Mouse (Mus musculus) right cerebral cortex, adult 18-20 months (tissue): ENCODE data around the gene Dpy30.
A peak's percentile ranks its signal among the peaks of the same experiment; 100 is the strongest.

Experiments
- DNase-seq: peaks from one replicate; pipeline ENCODE4 v3.0.0; 2022; ENCODE audit warnings: mixed read lengths

Gene Dpy30

GRCm38 (mm10) chr17:74294426-74295025 is 29.2 kb downstream of the Dpy30 start:
- DNase-seq, result peak; percentile 83

DNA sequence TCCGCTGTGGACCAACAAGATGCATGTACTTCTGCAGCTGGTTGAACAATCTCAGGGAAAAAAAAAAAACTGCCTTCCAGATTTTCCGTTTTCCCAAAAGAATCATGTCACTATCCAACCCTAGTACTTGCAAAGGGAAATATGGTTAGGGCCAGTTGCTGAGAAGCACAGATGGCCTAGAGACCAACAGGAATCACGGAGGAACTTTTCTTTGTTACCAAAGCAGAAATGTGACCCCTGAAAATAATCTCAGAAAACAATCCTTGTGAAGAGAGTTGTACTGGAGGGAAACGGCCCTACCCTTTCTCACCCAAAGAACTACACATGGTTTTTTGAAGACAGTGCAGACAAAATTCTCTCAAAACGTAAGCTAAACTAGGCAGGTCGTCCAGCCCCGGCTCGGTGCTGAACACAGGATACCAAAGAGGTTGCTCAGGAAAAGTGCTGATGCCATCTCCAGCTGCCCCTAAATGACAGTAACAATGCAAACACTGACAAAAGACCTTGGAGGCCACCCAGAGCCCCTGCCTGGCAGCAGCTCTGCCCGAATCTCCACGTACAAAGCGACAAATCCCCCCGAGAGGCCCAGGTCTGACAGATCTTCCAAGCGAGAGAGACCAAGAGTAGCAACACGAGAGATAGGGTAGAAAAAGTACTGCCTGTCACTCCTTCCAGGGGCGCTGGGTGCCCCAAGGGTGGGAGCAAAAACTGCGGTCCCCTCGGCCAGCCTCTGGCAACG is 29.9 kb downstream of the Dpy30 start:
- DNase-seq, result no peak

DNA sequence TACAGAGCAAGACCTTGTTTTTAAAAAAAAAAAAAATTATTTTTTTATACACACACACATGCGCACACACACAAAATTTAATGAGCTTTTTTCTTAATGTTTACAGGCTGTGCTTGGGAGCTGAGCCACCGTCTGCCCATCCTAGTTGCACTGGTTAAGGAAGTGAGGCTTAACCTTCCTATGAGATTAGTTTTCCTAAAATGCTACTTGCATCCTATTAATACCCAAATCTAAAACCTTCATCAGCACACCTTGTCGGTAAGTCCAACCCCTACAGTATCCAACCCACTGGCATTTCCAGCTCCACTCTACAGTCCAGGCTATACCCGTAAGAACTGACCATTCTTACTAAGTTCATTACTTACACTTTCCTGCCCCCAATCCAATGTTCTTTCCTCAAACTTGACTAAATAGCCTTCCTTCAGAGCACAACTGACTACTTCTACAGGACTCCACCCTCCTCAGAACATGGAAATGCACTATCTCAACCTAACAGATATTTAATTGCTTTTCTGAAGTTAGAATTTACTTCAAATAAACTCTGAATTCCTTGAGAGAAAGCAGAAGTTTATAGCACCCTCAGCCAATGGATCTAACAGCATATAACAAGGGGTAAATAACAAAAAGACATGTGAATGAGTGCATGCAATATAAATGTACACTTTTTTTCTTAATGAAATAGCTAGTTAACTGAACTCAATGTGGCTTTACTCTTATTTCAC is 31.9 kb downstream of the Dpy30 start:
- DNase-seq, result no peak

DNA sequence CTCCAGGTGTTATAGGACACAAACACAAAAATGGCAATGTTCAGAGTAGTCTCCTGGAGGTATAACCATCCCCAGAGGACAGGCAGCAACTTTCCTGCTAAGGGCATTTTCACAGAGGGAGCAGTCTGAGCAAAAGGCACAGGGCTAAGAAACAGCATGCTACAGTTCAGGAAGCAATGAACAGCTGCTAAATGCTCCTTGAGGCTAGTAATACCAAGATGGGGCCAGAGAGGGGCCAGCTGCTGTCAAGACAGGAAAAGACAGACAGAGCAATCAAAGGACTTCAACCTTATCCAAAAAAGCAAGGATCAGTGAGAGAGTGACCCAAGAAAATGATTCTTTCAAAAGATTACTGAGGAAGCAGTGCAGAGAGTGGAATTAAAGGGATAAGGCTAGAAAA is 32.9 kb downstream of the Dpy30 start:
- no peak for DNase-seq

GRCm38 (mm10) chr17:74290198-74290597 is 33.5 kb downstream of the Dpy30 start:
- no peak for DNase-seq

DNA sequence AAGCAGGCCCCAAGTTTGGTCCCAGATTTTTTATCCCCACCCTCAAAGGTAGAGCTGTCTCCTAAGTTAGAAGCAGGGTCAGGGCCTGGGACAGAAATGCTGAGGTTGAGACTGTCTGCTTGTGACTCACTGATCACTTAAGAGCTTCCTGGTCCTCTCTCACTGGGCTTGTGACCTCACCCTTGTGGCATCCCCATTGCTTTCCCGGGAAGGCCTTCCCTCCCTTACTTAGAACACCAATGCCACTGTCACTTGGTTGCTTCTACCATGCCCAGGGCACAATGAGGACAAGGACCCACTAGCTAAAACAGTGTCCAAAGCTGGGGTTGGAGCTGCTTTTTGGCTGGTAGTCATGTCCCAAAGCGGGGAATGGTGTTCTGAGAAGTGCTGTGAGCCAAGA is 35.1 kb downstream of the Dpy30 start:
- DNase-seq, result no peak

DNA sequence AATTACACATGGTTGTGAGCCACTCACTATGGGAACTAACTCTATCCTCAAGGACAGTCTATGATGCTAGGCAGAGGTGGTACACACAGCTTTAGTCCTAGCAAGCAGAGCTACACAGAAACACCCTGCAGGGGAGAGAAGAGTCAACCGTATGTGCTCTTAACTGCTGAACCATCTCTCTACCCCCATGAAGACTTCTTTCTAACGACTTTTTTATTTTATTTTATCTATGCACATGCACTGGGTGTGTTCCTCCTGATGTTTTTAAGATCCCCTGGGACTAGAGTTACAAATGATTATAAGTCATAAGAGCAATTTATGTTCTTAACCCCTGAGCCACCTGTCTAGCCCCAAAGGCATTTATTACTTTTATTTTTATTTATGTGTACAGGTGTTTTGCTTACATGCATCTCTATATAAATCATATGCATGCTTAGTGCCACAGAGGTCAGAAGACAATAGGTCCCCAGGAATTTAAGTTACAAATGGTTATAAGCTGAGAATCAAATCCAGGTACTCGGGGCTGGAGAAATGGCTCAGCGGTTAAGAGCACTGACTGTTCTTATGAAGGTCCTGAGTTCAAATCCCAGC is 37.5 kb downstream of the Dpy30 start:
- DNase-seq, result no peak

GRCm38 (mm10) chr17:74285730-74286129 is 38.0 kb downstream of the Dpy30 start:
- no peak for DNase-seq

DNA sequence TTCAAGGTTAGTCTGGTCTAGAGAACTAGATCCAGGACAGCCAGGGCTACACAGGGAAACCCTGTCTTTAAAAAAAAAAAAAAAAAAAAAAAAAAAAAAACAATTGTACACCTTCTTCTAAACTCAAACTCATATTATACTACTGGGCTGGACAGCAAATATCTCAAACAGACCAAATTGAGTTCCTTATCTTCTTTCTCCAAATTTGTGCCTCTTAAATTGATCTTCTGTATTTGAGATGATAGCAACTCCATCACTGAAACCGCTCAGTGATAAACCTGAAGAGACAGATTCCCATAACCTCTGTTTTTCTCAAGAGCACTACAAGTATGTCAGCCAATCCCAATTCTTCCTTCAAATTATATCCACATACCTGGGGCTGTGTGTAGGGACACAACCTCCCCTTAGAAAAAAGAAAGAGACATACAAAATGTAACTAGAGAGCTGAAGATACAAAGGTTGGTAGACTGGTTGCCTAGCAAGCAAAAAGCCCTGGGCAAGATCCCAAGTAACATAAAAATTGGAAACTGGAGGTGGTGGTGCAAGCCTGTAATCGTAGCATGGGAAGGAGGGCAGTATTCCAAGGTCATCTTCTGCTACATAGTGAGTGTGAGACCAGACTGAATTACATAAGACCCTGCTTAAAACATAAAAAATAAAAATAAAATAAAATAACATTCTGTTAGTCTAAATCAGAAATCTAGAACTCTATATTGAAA is 39.2 kb downstream of the Dpy30 start:
- no peak for DNase-seq

DNA sequence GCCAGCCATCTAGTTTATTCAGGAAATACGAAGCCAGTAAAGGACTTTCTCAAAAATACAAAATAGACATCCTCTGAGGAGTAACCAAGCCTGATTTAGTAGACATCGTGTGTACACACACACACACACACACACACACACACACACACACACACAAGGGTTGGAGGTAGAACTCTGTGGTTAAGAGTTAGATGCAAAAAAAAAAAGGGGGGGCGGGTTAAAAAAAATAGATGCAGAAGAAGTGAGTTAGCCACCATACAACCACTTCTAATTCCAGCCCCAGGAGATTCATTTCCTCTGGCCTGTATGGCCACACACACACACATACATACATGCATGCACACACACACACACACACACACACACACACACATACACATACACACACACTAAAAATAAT is 41.7 kb downstream of the Dpy30 start:
- DNase-seq, result no peak

DNA sequence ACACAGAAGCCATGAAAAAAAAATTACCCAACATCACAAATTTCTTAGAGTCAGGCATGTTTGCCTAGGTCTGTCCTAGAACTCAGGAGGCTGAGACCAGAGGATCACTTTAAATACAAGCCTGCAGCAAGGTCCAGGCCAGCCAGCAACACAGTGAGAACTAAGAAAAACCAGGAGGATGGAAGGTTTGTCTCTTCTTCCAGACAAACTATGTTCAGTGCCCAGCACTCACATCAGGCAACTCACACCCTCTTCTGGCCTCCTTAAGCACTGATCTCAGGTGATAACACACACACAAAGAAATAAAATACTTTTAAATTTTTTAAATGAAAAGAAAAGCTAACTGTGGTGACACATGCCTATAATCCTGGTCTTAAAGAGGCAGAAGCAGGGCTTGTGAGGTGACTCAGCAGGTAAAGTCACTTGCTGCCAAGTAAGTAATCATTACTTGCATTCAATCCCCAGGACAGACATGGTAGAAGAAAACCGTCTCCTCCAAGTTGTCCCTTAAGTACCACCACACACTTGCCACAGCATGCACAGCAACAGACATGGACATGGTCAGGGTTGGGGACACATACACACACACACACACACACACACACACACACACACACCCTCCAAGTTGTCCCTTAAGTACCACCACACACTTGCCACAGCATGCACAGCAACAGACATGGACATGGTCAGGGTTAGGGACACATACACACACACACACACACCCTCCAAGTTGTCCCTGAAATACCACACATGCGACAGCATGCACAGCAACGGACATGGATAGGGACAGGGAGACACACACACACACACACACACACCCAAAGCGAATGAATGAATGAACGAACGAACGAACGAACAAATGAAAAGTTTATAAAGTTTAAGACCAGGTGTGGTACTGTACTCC is 44.5 kb downstream of the Dpy30 start:
- no peak for DNase-seq

GRCm38 (mm10) chr17:74274471-74274870 is 49.3 kb downstream of the Dpy30 start:
- no peak for DNase-seq

GRCm38 (mm10) chr17:74272683-74273205 is 51.0 kb downstream of the Dpy30 start:
- no peak for DNase-seq

DNA sequence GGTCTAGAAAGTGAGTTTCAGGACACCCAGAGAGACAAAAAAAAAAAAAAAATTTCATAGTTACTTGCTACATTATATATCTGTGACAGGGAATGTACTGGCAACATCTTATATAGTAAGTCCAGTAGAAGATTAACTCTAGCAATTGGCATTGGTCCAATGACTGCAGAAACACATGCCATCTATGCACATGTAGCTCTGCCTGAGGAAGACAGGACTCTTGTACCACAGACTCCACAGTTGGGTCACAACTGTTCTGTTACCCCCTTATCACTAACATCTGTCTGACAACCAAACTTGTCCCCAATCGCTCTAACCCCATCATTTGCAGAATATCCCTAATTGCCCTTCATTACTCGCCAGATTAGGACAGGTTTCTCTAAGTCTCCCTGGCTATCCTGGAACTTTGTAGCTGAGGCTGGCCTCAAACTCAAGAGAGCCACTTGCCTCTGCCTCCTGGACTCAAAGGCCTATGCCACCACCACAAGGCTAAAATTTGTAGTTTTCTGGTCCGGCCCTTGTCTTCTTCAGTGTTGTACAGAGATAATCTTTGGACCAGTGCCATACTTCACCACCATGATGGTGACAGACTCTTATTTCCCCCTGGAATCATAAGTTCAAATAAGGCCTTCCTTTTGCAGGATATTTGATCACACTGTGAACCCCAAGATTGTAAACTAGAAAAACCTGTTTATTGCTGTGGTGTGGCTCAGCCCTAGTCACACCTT is 52.0 kb downstream of the Dpy30 start:
- DNase-seq, result no peak

- DNase-seq, result no peak
Observed at GRCm38 (mm10) chr17:74270205-74270604, 53.5 kb downstream of the Dpy30 start.

DNA sequence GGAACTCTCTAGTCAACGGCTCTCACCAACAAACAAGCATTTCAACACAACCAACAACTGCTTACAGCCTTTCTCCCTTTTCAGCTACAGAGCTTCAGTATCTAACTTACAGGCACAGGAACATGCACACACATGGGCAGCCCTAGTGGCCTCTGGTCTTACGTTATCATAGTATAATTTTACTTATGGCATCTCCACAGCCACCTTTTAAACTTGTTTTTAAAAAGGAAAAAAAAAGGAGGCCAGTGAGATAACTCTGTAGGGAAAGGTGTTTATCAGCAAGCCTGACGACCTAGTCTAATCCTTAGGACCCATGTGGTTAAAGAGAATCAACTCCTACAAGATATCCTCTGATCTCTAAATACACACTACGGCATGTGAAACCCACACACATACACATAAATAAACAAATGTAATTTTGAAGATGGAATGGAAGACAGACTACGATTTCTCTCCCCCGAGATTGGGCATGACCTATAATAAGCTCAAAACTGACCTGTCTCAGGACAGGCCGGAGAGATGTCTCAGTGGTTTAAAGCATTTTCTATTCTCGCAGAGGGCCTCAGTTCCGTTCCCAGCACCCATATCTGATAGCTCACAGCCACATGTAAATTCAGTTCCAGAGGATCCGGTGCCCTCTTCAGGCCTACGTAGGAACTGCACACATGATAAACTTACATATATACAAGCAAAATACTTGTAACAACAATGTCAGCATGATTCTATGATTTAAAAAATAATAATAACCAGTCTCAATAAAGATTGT is 56.1 kb downstream of the Dpy30 start:
- DNase-seq, result no peak

DNA sequence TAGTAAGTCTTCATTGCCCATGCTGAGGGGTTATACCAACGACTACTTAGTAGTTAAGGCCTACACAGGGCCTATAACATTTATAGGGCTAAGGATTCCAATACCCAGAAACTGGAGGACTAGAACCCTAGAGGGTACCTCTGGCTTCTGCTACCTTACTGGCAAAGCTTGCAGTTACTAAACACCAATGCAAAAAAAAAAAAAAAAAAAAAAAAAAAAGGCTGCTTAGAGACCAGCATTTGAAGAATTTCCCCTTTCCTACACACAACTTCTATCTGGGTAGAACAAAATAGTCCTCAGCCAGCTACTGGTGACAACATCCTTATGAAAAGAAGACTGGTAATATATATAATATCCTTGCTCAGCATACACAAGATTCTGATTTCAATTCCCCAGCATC is 58.1 kb downstream of the Dpy30 start:
- DNase-seq, result no peak

- DNase-seq, result no peak
Observed at GRCm38 (mm10) chr17:74265156-74265505, 58.6 kb downstream of the Dpy30 start.

GRCm38 (mm10) chr17:74264333-74265155 is 59.2 kb downstream of the Dpy30 start:
- no peak for DNase-seq
